Mouse (Mus musculus): ENCODE measurements at regions not wholly inside any gene's neighbourhood (a gene's known extent, or its start where the extent isn't known, plus 50 kb on each side); places are given as distances from the start of the nearest gene placed in this dataset. TPM values are rescaled to one million over a fixed set of nuclear protein-coding genes. Genes with fewer than 3 reads are reported as not detected.

GRCm38 (mm10) chr4:33797964-33798363, 126.4 kb upstream of the Cnr1 start:
- DNase-seq, result no peak

- DNase-seq, result no peak
Measured at GRCm38 (mm10) chr4:33798654-33799053, 125.7 kb upstream of the Cnr1 start.

GRCm38 (mm10) chr4:33799110-33799509, 125.3 kb upstream of the Cnr1 start:
- no peak for DNase-seq

GRCm38 (mm10) chr4:33799831-33800230, 124.6 kb upstream of the Cnr1 start:
- peak; percentile 4 for DNase-seq

GRCm38 (mm10) chr4:33812338-33812737, 112.1 kb upstream of the Cnr1 start:
- no peak for DNase-seq

- DNase-seq, result no peak
Measured at GRCm38 (mm10) chr4:33823850-33824249, 100.5 kb upstream of the Cnr1 start.

GRCm38 (mm10) chr4:33833134-33833533, 91.3 kb upstream of the Cnr1 start:
- DNase-seq, result no peak

GRCm38 (mm10) chr4:33838436-33838835, 86.0 kb upstream of the Cnr1 start:
- DNase-seq, result no peak

- DNase-seq, result no peak
Measured at GRCm38 (mm10) chr4:33840119-33840518, 84.3 kb upstream of the Cnr1 start.

GRCm38 (mm10) chr4:33845611-33846395, 78.6 kb upstream of the Cnr1 start:
- DNase-seq, result no peak

- no peak for DNase-seq
Measured at GRCm38 (mm10) chr4:33850249-33850648, 74.1 kb upstream of the Cnr1 start.

- no peak for DNase-seq
Measured at GRCm38 (mm10) chr4:33852294-33852693, 72.1 kb upstream of the Cnr1 start.

- no peak for DNase-seq
Measured at GRCm38 (mm10) chr4:33855112-33855511, 69.3 kb upstream of the Cnr1 start.

- no peak for DNase-seq
Measured at GRCm38 (mm10) chr4:33867126-33867525, 57.3 kb upstream of the Cnr1 start.

- no peak for DNase-seq
Measured at GRCm38 (mm10) chr4:33869317-33869716, 55.1 kb upstream of the Cnr1 start.

Small RNA genes in the stretch of these regions (microRNA-seq; reads per million reads assigned to microRNA genes)
- not detected for gene Gm23304

Data from adrenal gland, postnatal 10 days (tissue).